Mouse (Mus musculus): ENCODE results near the gene Isy1. TPM values are rescaled to one million over a fixed set of nuclear protein-coding genes. Genes with fewer than 3 reads are reported as not detected.
"Not testable (repeated sequence)": the region's sequence is repeated elsewhere in the genome, so short reads cannot be mapped to it uniquely, and the experiment has no call there.

Isy1 gene
- total RNA-seq, 2 experiments from 2014 or later = 22.2 to 26.2 TPM

- no peak for DNase-seq
- intact Hi-C loops (cut with DNase I) = no loop called here
These were observed 54.6 kb downstream of the Isy1 start for GRCm38 (mm10) chr6:87784033-87784432.

- intact Hi-C loops (cut with DNase I) = no loop called here
These were observed 57.9 kb downstream of the Isy1 start for GRCm38 (mm10) chr6:87780546-87781301.

GRCm38 (mm10) chr6:87779174-87780165, 59.1 kb downstream of the Isy1 start:
- no peak for DNase-seq
- intact Hi-C loops (cut with DNase I) = no loop called here

More at GRCm38 (mm10) chr6:87780546-87781301, 57.9 kb downstream of the Isy1 start:
- no peak for DNase-seq

- intact Hi-C loops (cut with DNase I) = no loop called here
- peak; percentile 38 to 47 for DNase-seq
These were observed 60.1 kb downstream of the Isy1 start for GRCm38 (mm10) chr6:87778294-87779173.

- intact Hi-C loops (cut with DNase I) = no loop called here
- DNase-seq = no peak
These were observed 60.8 kb downstream of the Isy1 start, which contains the start of gene Gp9 for GRCm38 (mm10) chr6:87777842-87778241. Gp9 (plus strand) TSS chr6:87778072.

GRCm38 (mm10) chr6:87776663-87777062, 61.9 kb downstream of the Isy1 start:
- no peak for DNase-seq
- intact Hi-C loops (cut with DNase I) = no loop called here

GRCm38 (mm10) chr6:87775588-87776245, 62.9 kb downstream of the Isy1 start:
- DNase-seq = no peak
- intact Hi-C loops (cut with DNase I) = no loop called here

GRCm38 (mm10) chr6:87774909-87775308, 63.7 kb downstream of the Isy1 start:
- DNase-seq = no peak
- intact Hi-C loops (cut with DNase I) = loop anchor here (5.0 kb wide), 1 partner anchor 68 kb away; no protein-coding TSS in a partner anchor

GRCm38 (mm10) chr6:87774466-87774865, 64.1 kb downstream of the Isy1 start:
- intact Hi-C loops (cut with DNase I) = loop anchor here (5.0 kb wide), 1 partner anchor 67 kb away; no protein-coding TSS in a partner anchor

GRCm38 (mm10) chr6:87770626-87771025, 68.0 kb downstream of the Isy1 start:
- intact Hi-C loops (cut with DNase I) = loop anchor here (5.0 kb wide), 1 partner anchor 63 kb away; no protein-coding TSS in a partner anchor
- peak in 1 of 2 experiments; percentile 27 for DNase-seq

More at GRCm38 (mm10) chr6:87774466-87774865, 64.1 kb downstream of the Isy1 start:
- no peak for DNase-seq

GRCm38 (mm10) chr6:87764296-87764695, 74.3 kb downstream of the Isy1 start:
- intact Hi-C loops (cut with DNase I) = loop anchor here (5.0 kb wide), 2 partner anchors 48 to 63 kb away; partner anchors contain the start of gene Rab43
- DNase-seq = not testable (repeated sequence)

Other genes with a start within 250 kb of the Isy1 start
- gene Prokr1, start 248.1 kb downstream of the Isy1 start, total RNA-seq (2021) = 1 to 10 TPM in 1 of 2 experiments, under 1 TPM in 1; 0.97 to 1.2 TPM
- 1 to 10 TPM; 2.3 to 3.4 TPM for gene Aplf, start 166.6 kb downstream of the Isy1 start, total RNA-seq (2021)
- gene Efcc1, start 107.9 kb downstream of the Isy1 start, total RNA-seq (2021) = 1 to 10 TPM; 2.8 to 3.0 TPM
- 1 to 10 TPM in 1 of 2 experiments, under 1 TPM in 1; 0.72 to 1.3 TPM for gene Gp9, start 60.7 kb downstream of the Isy1 start, total RNA-seq (2021)
- 10 to 100 TPM; 16.9 to 26.4 TPM for gene Rab43, start 26.6 kb downstream of the Isy1 start, total RNA-seq (2021)
- gene Gm45140, start 3.0 kb downstream of the Isy1 start, total RNA-seq (2021) = 1 to 10 TPM; 1.6 to 2.9 TPM
- gene Cnbp, start 12.3 kb upstream of the Isy1 start, total RNA-seq (2021) = 100 to 1,000 TPM; 308 to 311 TPM
- gene Copg1, start 49.0 kb upstream of the Isy1 start, total RNA-seq (2021) = 10 to 100 TPM; 65.8 to 72.8 TPM
- 10 to 100 TPM; 13.8 to 13.9 TPM for gene Hmces, start 75.1 kb upstream of the Isy1 start, total RNA-seq (2021)
- 10 to 100 TPM; 16.7 to 23.0 TPM for gene H1fx, start 142.8 kb upstream of the Isy1 start, total RNA-seq (2021)
- gene Rab7, start 206.5 kb upstream of the Isy1 start, total RNA-seq (2021) = 100 to 1,000 TPM; 263 to 282 TPM
- 100 to 1,000 TPM; 111 to 128 TPM for gene Rpn1, start 245.7 kb upstream of the Isy1 start, total RNA-seq (2021)